Mouse (Mus musculus) CH12.LX (cell line): ENCODE measurements around the gene Snai1. TPM values are rescaled to one million over a fixed set of nuclear protein-coding genes. Genes with fewer than 3 reads are reported as not detected.

Experiments
- DNase-seq: peaks from one replicate; pipeline ENCODE4 v3.0.0-alpha.2; 2013; ENCODE audit errors: extremely low read depth
- H3K27ac ChIP-seq: 2 replicates; pipeline ENCODE4 v1.5.1; 2012; ENCODE audit warnings: low read depth, mild to moderate bottlenecking, control low read depth, moderate library complexity; ENCODE audit not compliant: insufficient read depth
- H3K27me3 ChIP-seq: replicated peaks from 2 replicates; pipeline ENCODE3; 2012; ENCODE audit warnings: inconsistent platforms
- H3K36me3 ChIP-seq, 2 experiments: replicated peaks in 1 of 2; 2 replicates each; pipeline versions ENCODE3 to v1.6.1; 2012; ENCODE audit warnings: inconsistent platforms in 1 of 2, low read length in 1 of 2, mild to moderate bottlenecking in 1 of 2, mixed read lengths in 1 of 2, moderate library complexity in 1 of 2; ENCODE audit not compliant: control insufficient read depth in 1 of 2, insufficient read depth in 1 of 2
- H3K4me1 ChIP-seq, 2 experiments: 2 replicates each; pipeline ENCODE4 v1.6.1; 2012; ENCODE audit warnings: inconsistent platforms in 1 of 2, moderate library complexity in 1 of 2; ENCODE audit not compliant: insufficient read depth in 2 of 2, control insufficient read depth in 1 of 2
- H3K4me2 ChIP-seq: 2 replicates; pipeline ENCODE4 v1.6.1; 2012; ENCODE audit warnings: low read depth, mild to moderate bottlenecking, control low read depth; ENCODE audit not compliant: poor library complexity, insufficient read depth, severe bottlenecking
- H3K4me3 ChIP-seq, 3 experiments: fragments of 150-350 bp in 1 of 3; sonication (generic) in 1 of 3; replicated peaks in 1 of 3; 2 replicates each; pipeline versions ENCODE3 to v1.5.1; 2011 to 2012; ENCODE audit warnings: low read depth in 2 of 3, low read length in 2 of 3, mild to moderate bottlenecking in 2 of 3, moderate library complexity in 2 of 3, control low read depth in 1 of 3, improper control_type of control experiment in 1 of 3, inconsistent platforms in 1 of 3, mixed read lengths in 1 of 3; ENCODE audit not compliant: poor library complexity in 1 of 3
- H3K79me2 ChIP-seq: replicated peaks from 2 replicates; pipeline ENCODE4 v1.6.1; 2012; ENCODE audit warnings: mild to moderate bottlenecking, moderate library complexity; ENCODE audit not compliant: control insufficient read depth, poor library complexity, insufficient read depth, severe bottlenecking; ENCODE audit errors: extremely low read depth
- H3K9ac ChIP-seq: 2 replicates; pipeline ENCODE4 v1.6.1; 2012; ENCODE audit warnings: low read depth, mild to moderate bottlenecking, control low read depth, moderate library complexity; ENCODE audit not compliant: insufficient read depth
- H3K9me3 ChIP-seq: replicated peaks from 2 replicates; pipeline ENCODE3; 2012; ENCODE audit warnings: low read length, inconsistent platforms, mixed read lengths
- BHLHE40 ChIP-seq: IDR thresholded peaks from 2 replicates; pipeline ENCODE4 v1.6.1; 2011; ENCODE audit warnings: mild to moderate bottlenecking, low read depth, low read length, improper control_type of control experiment
- CTCF ChIP-seq, 2 experiments: IDR thresholded peaks in 1 of 2; conservative IDR thresholded peaks in 1 of 2; 2 replicates each; pipeline ENCODE4 v1.5.1; 2011 to 2012; ENCODE audit warnings: low read depth in 2 of 2, low read length in 2 of 2, improper control_type of control experiment in 1 of 2, inconsistent platforms in 1 of 2, mild to moderate bottlenecking in 1 of 2, moderate library complexity in 1 of 2
- ELF1 ChIP-seq: IDR thresholded peaks from 2 replicates; pipeline ENCODE4 v1.6.1; 2014; ENCODE audit warnings: low read depth, mild to moderate bottlenecking, inconsistent platforms, low read length, improper control_type of control experiment
- IRF4 ChIP-seq: IDR thresholded peaks from 2 replicates; pipeline ENCODE4 v1.6.1; 2014; ENCODE audit warnings: low read depth, mild to moderate bottlenecking, inconsistent platforms, low read length, improper control_type of control experiment
- JUND ChIP-seq: conservative IDR thresholded peaks from 2 replicates; pipeline ENCODE4 v1.6.1; 2011; ENCODE audit warnings: low read depth, low read length, improper control_type of control experiment
- MAX ChIP-seq: IDR thresholded peaks from 2 replicates; pipeline ENCODE4 v1.6.1; 2011; ENCODE audit warnings: low read length, improper control_type of control experiment
- MAZ ChIP-seq: IDR thresholded peaks from 2 replicates; pipeline ENCODE4 v1.6.1; 2012; ENCODE audit warnings: low read depth, mild to moderate bottlenecking, inconsistent platforms, low read length, improper control_type of control experiment, moderate library complexity
- MYC ChIP-seq: IDR thresholded peaks from 2 replicates; pipeline ENCODE4 v1.6.1; 2011; ENCODE audit warnings: low read depth, mild to moderate bottlenecking, improper control_type of control experiment, low read length
- NELFE ChIP-seq: IDR thresholded peaks from 2 replicates; pipeline ENCODE4 v1.6.1; 2011; ENCODE audit warnings: low read depth, low read length, improper control_type of control experiment
- NRF1 ChIP-seq: IDR thresholded peaks from 2 replicates; pipeline ENCODE4 v1.6.1; 2014; ENCODE audit warnings: low read depth, mild to moderate bottlenecking, inconsistent platforms, low read length, improper control_type of control experiment, moderate library complexity
- PAX5 ChIP-seq: IDR thresholded peaks from 2 replicates; pipeline ENCODE4 v1.6.1; 2012; ENCODE audit warnings: low read length, inconsistent platforms, mixed read lengths
- POLR2AphosphoS2 ChIP-seq: IDR thresholded peaks from 2 replicates; pipeline ENCODE4 v1.6.1; 2011; ENCODE audit warnings: low read depth, low read length, improper control_type of control experiment
- RAD21 ChIP-seq: IDR thresholded peaks from 2 replicates; pipeline ENCODE4 v1.6.1; 2011; ENCODE audit warnings: low read depth, mild to moderate bottlenecking, low read length, improper control_type of control experiment, moderate library complexity
- SMC3 ChIP-seq: IDR thresholded peaks from 2 replicates; pipeline ENCODE4 v1.6.1; 2011; ENCODE audit warnings: low read depth, low read length, improper control_type of control experiment
- TCF12 ChIP-seq: IDR thresholded peaks from 2 replicates; pipeline ENCODE4 v1.6.1; 2014; ENCODE audit warnings: low read depth, mild to moderate bottlenecking, inconsistent platforms, low read length, improper control_type of control experiment
- USF1 ChIP-seq: IDR thresholded peaks from 2 replicates; pipeline ENCODE4 v1.6.1; 2014; ENCODE audit warnings: low read depth, mild to moderate bottlenecking, inconsistent platforms, low read length, improper control_type of control experiment
- ZC3H11A ChIP-seq: IDR thresholded peaks from 2 replicates; pipeline ENCODE4 v1.6.1; 2012; ENCODE audit warnings: low read depth, mild to moderate bottlenecking, inconsistent platforms, low read length, improper control_type of control experiment
- ZKSCAN1 ChIP-seq: IDR thresholded peaks from 2 replicates; pipeline ENCODE4 v1.6.1; 2012; ENCODE audit warnings: low read depth, inconsistent platforms, low read length, improper control_type of control experiment, borderline replicate concordance
- ZMIZ1 ChIP-seq: IDR thresholded peaks from 2 replicates; pipeline ENCODE4 v1.6.1; 2012; ENCODE audit warnings: low read depth, mild to moderate bottlenecking, inconsistent platforms, low read length, improper control_type of control experiment
- dilution Hi-C: fragments of 300-500 bp; cut with MboI; formaldehyde crosslinking; loops from 2 replicates; pipeline ENCODE4 v1.14.3; 2020; ENCODE audit warnings: low sequenced_read_pairs; ENCODE audit not compliant: extremely low pct_unique_long_range_greater_than_20kb, extremely low pct_ligation_motif_present
- in situ Hi-C: fragments of 300-500 bp; cut with MboI; formaldehyde crosslinking; loops from 3 replicates; pipeline ENCODE4 v1.14.3; 2019; ENCODE audit warnings: low sequenced_read_pairs, low pct_ligation_motif_present, low pct_unique_long_range_greater_than_20kb, mixed read lengths
- polyA plus RNA-seq: library from polyadenylated mRNA; unstranded; fragments of >175 nt; gene quantifications from 2 replicates; pipeline ENCODE4 v1.2.1, GENCODE M21; 2012; ENCODE audit warnings: low read depth; ENCODE audit not compliant: insufficient read length
- total RNA-seq, 2 experiments: library from RNA; depleted of rRNA; stranded (reverse); fragments of 300-350 nt in 1 of 2; fragments of >200 nt in 1 of 2; gene quantifications; 2 replicates each; pipeline ENCODE4 v1.2.3; 2012 to 2014

The Snai1 gene
- total and polyA plus RNA-seq, 3 experiments: 1.6 to 12.6 (median 3.1) TPM

DNA sequence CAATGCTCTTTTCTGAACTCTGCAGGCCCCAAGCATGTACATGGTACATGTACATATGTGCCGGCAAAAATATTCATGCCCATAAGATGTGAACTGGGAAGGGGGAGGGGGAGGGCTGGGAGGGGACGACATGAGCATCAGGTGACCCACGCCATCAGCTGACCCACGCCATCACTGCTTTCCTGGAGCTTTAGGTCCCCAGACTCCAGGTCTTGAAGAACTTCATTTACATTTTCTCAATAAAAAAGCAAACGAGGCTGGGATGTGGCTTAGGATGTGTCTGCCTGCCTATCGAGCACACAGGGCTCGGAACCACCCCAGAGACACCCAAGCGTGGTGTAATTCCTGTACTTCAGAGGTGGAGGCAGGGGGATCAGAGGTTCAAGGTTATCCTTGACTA is 9.4 kb downstream of the Snai1 start:
- dilution Hi-C loops: no loop called here
- H3K4me1 ChIP-seq: peaks cover 12 to 65% of the 10 kb centered on the region in 2 experiments
- no peak overlapping the region for H3K4me2 ChIP-seq
- H3K4me3 ChIP-seq: no peak overlapping the region
- H3K27ac ChIP-seq: no peak overlapping the region
- H3K36me3 ChIP-seq: peaks cover 5 to 15% of the 10 kb centered on the region in 2 experiments
- H3K27me3 ChIP-seq: no peaks in the 10 kb centered on the region
- DNase-seq: no peak
- H3K9me3 ChIP-seq: no peaks in the 10 kb centered on the region
- in situ Hi-C loops: no loop called here
- TF ChIP-seq SMC3: no peak
- no peak for TF ChIP-seq NRF1
- no peak for TF ChIP-seq PAX5
- TF ChIP-seq BHLHE40: no peak
- TF ChIP-seq ZC3H11A: no peak
- no peak overlapping the region for H3K9ac ChIP-seq
- no peaks in the 10 kb centered on the region for H3K79me2 ChIP-seq

DNA sequence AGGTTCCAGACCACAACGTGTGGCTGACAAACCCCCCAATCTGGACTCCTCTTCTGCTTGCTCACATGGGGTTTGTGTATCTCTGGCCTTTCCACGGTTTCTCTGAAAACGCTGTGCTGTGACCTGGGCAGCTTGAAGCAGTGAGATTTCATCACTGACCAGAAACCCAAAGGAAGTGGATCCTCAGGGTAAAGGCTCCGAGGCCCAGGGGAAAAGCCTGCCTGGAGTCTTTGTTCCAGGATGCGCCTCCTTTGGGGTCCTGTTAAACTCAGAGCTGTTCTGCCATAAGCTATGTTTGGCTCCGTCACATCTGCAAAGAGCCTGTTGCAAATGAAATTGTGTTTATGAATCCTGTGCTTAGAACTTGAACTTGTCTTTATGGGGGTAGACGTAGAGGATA is 11.0 kb downstream of the Snai1 start:
- no peaks in the 10 kb centered on the region for H3K27me3 ChIP-seq
- dilution Hi-C loops: no loop called here
- peaks cover 20 to 64% of the 10 kb centered on the region in 2 experiments for H3K4me1 ChIP-seq
- DNase-seq: no peak
- H3K79me2 ChIP-seq: no peaks in the 10 kb centered on the region
- in situ Hi-C loops: no loop called here
- peaks cover 0 to under 1% of the 10 kb centered on the region in 2 experiments for H3K36me3 ChIP-seq
- no peak overlapping the region for H3K27ac ChIP-seq
- H3K9ac ChIP-seq: no peak overlapping the region
- TF ChIP-seq ZMIZ1 (no peak), TCF12 (no peak), MAX (no peak), BHLHE40 (no peak), ELF1 (no peak), MAZ (no peak)
- no peaks in the 10 kb centered on the region for H3K9me3 ChIP-seq
- H3K4me3 ChIP-seq: no peak overlapping the region
- H3K4me2 ChIP-seq: no peak overlapping the region

DNA sequence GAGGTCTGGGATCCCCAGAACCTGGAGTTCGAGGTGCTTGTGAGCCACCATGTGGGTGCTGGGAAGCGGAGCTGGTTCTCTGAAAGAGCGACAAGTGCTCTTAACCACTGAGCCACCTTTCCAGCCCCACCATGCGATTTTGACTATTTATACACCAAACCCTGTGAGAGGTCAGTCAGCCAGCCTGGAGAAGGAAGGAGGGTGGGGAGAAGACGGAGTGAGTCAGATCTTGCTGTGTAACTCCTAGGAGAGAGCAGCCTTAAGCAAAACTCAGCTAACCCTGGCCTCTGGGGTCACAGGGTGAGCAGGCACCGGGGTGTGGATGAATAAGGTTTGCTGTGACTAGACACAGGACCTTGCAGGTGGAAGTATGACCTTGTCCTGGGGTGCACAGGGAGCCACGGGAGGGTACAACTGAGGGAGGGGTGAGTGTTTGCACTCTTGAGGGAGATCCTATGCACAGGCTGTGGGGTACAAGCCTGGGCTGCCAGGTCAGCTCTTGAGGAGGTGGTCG is 12.4 kb downstream of the Snai1 start:
- H3K4me1 ChIP-seq: peaks cover 31 to 73% of the 10 kb centered on the region in 2 experiments
- dilution Hi-C loops: no loop called here
- H3K36me3 ChIP-seq: no peaks in the 10 kb centered on the region
- H3K9ac ChIP-seq: no peak overlapping the region
- in situ Hi-C loops: loop anchor here (5.0 kb wide), 1 partner anchor 37 kb away; no protein-coding TSS in a partner anchor
- no peaks in the 10 kb centered on the region for H3K79me2 ChIP-seq
- H3K9me3 ChIP-seq: no peaks in the 10 kb centered on the region
- TF ChIP-seq ZKSCAN1 (no peak), BHLHE40 (no peak), POLR2AphosphoS2 (no peak), JUND (no peak), TCF12 (no peak), MYC (no peak), ZC3H11A (no peak), RAD21 (no peak), IRF4 (no peak), USF1 (no peak), NELFE (no peak), CTCF (conservative IDR thresholded peaks at IDR 0.05 in 1 of 2, IDR thresholded peaks at IDR 0.05 in 1 of 2; ENCODE audit: low read depth in 2 of 2, low read length in 2 of 2) (no peak)
- no peak for DNase-seq
- H3K27ac ChIP-seq: peak overlapping the region; percentile 24; the same call in 1 of the 2 replicates
- no peak overlapping the region for H3K4me3 ChIP-seq
- no peak overlapping the region for H3K4me2 ChIP-seq
- no peaks in the 10 kb centered on the region for H3K27me3 ChIP-seq
